Mouse (Mus musculus) cerebellum, postnatal 4 days (tissue): ENCODE measurements around the gene Syna.

Source experiments
- DNase-seq, 2 experiments: peaks; one replicate each; pipeline ENCODE4 v3.0.0; 2022; ENCODE audit warnings: low spot score in 2 of 2, mixed read lengths in 1 of 2

Gene Syna

GRCm38 (mm10) chr5:134568030-134568429 is 8.1 kb upstream of the Syna start:
- no peak for DNase-seq

GRCm38 (mm10) chr5:134567445-134567844 is 7.5 kb upstream of the Syna start:
- DNase-seq: no peak

- no peak for DNase-seq
These were observed 5.7 kb upstream of the Syna start for GRCm38 (mm10) chr5:134565696-134566095.

- no peak for DNase-seq
These were observed 4.3 kb upstream of the Syna start for GRCm38 (mm10) chr5:134564272-134564671.

DNA sequence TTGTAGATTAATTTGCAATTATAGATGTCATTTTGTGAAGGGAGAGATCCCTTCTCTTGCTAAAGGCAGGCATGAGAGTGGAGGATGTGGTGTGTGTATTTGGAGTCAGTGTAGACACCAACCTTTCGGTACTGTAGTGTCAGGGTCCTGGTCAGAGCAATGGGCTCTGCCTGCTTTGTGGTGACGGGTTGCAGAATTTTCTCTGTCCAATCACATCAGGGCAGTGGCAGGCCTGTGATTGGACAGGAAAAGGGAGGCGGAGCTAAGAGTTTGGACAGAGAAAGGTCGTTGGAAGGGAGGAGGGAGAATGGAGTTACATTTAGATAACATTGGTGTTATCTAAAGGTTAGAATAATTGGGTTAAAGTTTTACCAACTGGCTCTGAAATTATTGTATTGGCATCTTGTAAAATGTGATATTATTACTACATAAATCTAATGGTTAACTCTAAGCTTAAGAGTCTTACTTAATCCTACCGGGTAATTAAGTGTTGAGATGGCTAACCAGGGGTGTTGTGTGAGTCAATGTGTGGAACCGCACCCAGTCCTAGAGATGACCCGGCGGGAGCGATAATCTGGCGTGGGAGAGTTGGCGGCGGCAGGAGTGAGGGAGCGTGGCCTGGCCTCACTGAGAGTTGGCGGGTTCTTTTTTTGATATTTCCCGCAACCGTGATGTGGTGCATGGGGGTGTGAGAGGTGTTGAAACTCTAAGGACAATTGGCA is 640 bp upstream of the Syna start:
- DNase-seq: no peak

GRCm38 (mm10) chr5:134555463-134556164 is 4.4 kb downstream of the Syna start:
- peak in 1 of 2 experiments; percentile 68 for DNase-seq

DNA sequence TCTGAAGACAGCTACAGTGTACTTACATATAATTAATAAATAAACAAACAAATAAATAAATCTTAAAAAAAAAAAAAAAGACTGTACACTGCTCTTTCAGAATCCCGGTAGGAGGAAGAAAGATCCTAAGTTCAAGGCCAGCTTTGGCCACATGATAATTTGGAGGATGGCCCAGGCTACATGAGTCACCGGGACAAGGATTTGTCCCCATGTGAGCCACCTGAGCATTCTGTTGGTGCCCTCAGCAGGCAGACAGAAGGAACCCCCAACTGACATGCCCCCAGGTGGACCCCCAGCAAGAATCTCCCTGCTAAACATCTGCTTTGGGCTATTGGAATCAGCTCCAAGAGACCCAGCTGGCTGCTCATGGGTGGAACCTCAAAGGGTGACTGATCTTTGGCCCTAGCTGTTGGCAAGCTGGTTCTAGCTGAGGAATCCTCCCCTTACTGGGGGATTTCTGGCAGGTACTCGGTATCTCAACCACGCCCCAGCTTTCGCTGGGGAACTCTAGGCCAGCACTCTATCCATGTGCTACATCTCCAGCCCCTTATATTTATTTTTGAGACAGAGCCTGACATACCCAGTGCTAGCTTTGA is 5.9 kb downstream of the Syna start:
- DNase-seq: no peak

DNA sequence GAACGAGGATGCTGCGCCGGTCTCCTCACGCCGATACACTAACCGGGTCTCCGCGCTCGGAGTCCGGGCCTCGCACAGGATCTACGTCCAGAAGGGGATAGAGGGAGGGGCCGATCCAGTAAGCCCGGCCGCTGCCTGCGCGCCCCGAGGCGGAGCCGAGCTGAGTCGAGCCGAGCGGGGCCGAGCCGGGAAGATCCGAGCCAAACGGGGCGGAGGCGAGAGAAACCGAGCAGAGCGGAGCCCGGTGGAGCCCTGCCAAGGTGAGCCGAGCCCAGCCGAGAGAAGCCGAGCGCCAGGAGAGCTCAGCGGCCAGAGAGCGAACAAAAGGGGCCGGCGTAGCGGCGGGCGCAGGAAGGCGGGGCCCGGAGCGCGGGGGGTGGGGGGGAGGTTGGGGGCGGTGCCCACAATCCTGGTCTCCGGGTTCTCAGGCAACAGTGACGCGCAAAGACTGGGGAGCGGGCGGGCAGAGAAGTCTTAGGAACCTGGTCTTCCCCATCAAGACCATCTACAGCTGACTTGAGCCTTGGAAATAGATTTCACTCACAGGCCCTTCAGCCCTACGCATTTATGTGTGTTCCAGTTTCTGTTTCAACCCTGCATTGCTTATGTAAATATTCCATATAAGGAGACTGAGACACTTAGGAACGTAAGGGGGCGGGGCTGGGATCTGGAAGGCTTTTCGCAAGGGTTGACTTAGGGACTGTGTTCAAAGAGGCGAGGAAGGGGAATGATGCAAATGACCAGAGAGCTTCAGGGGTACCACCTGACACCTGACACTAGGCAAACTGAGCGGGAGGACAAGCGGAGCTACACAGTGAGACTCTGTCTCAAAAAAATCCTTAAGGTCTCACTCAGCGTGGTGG is 7.6 kb downstream of the Syna start, which contains the start of gene Clip2:
TSS of gene Clip2 (minus strand) at position 325 of the 863 bp plus-strand sequence.
- peak; percentile 98 to 100 for DNase-seq

GRCm38 (mm10) chr5:134551233-134552109 is 8.5 kb downstream of the Syna start:
- peak in 1 of 2 experiments; percentile 75 for DNase-seq

DNA sequence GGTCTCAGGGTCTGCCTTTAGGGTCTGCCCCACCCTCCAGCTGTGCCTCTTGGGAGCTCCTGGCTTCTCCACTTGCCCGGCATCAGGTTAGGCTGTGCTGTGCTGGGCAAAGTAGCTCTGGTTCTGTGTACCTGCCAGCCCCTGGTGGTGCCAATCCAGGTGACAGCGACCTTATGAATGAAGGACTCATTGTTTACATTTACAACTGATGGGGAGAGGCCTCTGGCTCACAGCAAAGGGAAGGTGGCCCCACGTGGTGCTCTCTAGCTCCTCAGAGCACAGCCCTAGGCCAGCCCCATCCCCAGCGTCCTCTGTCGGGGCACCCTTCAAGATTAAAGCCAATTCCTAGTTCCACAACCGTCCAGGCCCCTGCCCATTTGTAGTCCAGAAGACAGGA is 9.1 kb downstream of the Syna start:
- DNase-seq: no peak

GRCm38 (mm10) chr5:134549640-134550168 is 10.3 kb downstream of the Syna start:
- no peak for DNase-seq

DNA sequence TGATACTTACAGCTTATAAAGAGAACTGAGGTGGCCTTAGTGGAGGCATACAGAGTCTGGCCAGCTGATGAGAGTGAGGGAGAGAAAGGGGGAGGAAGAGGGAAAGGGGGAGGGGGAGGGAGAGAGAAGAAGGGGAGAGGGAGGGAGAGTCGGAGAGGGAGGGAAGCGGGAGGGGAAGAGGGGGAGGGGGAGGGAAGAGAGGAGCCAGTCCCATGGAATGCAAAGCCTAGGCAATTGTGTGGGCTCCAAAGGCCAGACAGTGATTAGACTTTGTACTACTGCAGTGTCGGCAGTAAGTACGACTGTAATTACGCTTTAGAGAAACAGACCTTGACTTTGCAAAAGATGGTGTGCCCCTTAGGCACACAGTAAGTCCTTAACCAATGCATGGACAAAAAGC is 11.7 kb downstream of the Syna start:
- no peak for DNase-seq

GRCm38 (mm10) chr5:134546790-134547189 is 13.2 kb downstream of the Syna start:
- no peak for DNase-seq

DNA sequence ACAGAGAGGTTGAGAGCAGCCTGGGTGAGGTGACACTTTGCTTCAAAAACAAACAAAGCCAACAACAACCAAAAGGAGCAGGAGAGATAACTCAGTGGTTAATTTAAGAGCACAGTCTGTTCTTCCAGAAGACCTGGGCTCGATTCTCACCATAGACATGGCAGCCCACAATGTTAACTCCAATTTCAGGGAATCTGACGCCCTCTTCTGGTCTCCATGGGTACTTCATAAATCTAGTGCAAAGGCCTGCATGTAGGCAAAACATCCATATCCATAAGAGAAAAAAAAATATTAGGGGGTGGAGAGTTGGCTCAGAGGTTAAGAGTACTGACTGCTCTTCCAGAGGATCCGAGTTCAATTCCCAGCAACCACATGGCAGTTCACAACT is 14.7 kb downstream of the Syna start:
- DNase-seq: no peak

- no peak for DNase-seq
These were observed 15.3 kb downstream of the Syna start for GRCm38 (mm10) chr5:134544516-134545241.

DNA sequence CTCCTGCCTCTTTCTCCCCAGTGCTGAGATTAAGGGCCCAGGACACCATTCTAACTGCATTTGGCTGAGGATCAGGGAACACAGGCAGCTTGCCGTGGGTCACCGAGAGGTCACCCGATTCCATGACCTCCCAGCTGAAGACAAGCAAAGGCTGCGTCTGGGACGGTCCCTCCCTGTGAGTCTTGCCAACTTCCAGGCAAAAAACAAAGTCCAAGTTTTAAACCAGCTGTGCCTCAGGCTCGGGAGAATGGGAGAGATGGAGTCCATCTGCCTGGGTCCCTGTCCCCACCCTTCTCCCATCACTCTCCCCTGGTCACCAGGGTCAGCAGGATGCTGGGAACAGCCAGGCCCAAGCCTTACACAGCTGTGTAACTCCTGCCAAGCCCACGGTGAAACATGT is 18.3 kb downstream of the Syna start:
- no peak for DNase-seq

DNA sequence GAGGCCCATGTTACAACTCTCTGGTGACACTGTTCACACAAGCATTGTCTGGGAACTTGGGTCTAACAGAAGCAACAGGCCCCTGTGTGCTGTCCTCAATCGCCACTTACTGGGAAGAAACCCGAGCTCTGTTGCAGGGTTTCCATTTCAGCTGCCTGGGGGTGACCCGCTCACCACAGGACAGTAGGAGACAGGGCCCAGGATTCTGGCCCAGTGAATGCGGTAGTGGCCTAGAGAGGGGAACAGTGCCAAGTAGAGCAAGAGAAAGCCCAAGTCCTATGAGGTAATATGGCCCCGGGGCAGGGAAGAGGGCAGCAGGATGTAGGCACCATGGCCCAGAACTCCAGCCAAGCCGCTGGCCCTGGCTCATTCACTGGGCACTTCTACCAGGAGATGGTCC is 19.1 kb downstream of the Syna start:
- no peak for DNase-seq

- DNase-seq: peak in 1 of 2 experiments; percentile 54
These were observed 20.1 kb downstream of the Syna start for GRCm38 (mm10) chr5:134539891-134540290.

GRCm38 (mm10) chr5:134536036-134536435 is 23.9 kb downstream of the Syna start:
- no peak for DNase-seq

- no peak for DNase-seq
These were observed 27.6 kb downstream of the Syna start for GRCm38 (mm10) chr5:134532417-134532816.
